Mouse (Mus musculus) thymus, adult 2 months (tissue): Measurements from ENCODE around the gene Ube2q2.

Experiments used
- CTCF ChIP-seq: fragments of 200-500 bp; IDR thresholded peaks from 2 replicates; pipeline ENCODE4 v1.5.1; 2012; ENCODE audit warnings: mild to moderate bottlenecking, control low read depth, low read length, moderate library complexity, borderline replicate concordance; ENCODE audit not compliant: control insufficient read depth, poor library complexity, insufficient read depth; ENCODE audit errors: extremely low read depth
- POLR2A ChIP-seq: fragments of 200-500 bp; IDR thresholded peaks from 2 replicates; pipeline ENCODE4 v1.6.1; 2012; ENCODE audit warnings: mild to moderate bottlenecking, low read length, control low read depth, moderate library complexity; ENCODE audit not compliant: control insufficient read depth, poor library complexity, insufficient read depth; ENCODE audit errors: extremely low read depth

DNA sequence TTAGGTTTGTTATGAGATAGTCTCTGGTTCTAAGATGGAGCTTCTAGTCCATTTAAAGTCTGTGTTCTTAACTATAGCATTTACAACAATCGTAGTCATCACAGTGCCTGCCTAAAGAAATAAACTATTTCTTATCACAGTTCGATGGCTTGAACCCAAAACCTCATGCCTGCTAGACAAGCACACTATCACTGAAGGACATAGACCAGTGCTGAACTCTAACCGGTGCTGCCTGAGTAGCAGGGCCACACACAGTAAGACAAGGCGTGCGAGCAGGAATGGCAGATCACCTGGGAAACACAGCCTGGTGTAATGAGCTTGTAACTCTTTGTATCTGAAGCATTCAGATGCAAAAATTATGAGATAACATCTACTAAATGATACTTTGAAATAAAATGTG is 92.2 kb downstream of the Ube2q2 start:
- TF ChIP-seq CTCF = no peak
- no peak for TF ChIP-seq POLR2A
